Mouse (Mus musculus): Measurements from ENCODE around the gene Tacstd2. TPM values are rescaled to one million over a fixed set of nuclear protein-coding genes. Genes with fewer than 3 reads are reported as not detected.
"Not testable (repeated sequence)": the region's sequence is repeated elsewhere in the genome, so short reads cannot be mapped to it uniquely, and the experiment has no call there.

Tacstd2 gene
- 1 to 10 TPM; 1.6 to 2.5 TPM for total RNA-seq (2021)

- DNase-seq, result no peak
Observed at GRCm38 (mm10) chr6:67535777-67536054, at the start of gene Tacstd2. Gene Tacstd2 (minus strand): TSS chr6:67535796.

DNA sequence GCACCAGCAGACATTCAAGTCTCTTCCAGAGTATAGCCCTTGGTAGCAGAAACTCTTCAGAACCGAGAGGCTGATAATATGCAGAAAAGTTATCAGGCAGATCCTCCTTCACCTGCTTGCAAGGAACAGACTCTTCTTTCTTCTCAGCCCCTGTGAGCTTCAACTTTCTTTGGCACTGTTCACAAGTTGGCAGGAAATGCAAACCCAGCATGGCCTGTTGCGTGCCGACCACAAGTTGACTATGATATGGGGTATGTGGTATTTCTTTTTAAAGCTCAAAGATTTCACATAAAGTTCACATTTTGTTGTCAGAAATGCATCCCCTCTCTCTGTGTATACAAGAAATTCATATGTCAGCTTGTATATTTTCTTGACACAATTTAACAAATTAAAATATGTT, 30.7 kb upstream of the Tacstd2 start:
- DNase-seq, result no peak

- DNase-seq, result no peak
Observed at GRCm38 (mm10) chr6:67555376-67555775, 19.8 kb upstream of the Tacstd2 start.

DNA sequence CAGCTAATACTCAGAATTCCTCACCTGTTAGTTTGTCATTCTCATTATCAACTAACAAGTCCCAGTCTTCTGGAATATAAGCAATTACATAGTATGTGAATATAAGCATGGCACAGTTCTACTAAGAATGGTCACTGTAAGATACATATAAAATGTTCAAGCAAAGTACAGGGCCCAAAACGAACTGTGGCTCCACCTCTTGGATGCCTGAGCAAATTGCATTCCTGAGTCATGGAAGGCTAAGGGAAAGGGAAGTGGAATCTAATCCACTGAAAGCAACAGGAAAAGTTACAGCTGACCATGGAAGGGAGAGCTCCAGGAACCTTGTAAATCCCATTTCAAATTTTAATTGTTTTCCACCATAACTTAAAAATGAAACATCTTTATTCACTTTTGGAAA, 14.0 kb upstream of the Tacstd2 start:
- DNase-seq, result no peak

- DNase-seq, result no peak
Observed at GRCm38 (mm10) chr6:67535005-67535776, 405 bp downstream of the Tacstd2 start.

DNA sequence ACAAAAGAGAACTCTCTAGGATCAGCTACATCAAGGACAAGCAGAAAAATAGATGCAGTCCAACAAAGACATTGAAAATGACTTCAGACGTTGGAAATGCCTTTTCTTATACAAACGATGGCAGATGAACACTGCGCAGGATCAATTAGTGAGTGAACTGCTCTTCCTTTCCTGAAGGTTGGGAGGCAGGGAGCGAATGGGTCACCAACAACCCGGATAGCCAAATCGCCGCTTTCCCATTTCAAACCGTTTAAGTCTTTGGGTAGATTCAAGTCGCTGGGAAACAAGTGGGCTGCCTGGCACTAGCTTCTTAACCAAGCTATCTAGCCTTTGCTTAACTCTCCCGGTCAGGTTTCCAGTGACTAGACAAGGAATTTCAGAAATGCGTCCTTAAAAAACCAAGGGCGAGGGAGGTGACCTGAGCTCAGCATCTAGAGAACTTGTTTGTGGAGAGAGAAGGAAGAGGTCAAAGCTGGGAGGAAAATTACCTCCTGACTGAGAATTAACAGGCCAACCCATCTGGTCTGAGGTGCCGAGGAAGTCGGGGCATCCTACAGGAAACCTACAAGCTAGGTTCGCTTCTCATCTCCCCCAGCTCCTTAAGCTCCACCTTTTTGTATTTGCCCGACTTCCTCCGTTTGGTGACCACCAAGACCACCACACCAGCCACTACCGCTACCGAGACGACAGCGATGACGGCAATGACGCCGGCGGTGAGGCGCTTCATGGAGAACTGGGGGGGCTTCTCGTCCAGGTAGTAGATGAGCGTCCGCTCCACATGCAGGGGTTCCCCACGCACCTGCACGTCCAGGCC, 1.2 kb downstream of the Tacstd2 start:
- no peak for DNase-seq

DNA sequence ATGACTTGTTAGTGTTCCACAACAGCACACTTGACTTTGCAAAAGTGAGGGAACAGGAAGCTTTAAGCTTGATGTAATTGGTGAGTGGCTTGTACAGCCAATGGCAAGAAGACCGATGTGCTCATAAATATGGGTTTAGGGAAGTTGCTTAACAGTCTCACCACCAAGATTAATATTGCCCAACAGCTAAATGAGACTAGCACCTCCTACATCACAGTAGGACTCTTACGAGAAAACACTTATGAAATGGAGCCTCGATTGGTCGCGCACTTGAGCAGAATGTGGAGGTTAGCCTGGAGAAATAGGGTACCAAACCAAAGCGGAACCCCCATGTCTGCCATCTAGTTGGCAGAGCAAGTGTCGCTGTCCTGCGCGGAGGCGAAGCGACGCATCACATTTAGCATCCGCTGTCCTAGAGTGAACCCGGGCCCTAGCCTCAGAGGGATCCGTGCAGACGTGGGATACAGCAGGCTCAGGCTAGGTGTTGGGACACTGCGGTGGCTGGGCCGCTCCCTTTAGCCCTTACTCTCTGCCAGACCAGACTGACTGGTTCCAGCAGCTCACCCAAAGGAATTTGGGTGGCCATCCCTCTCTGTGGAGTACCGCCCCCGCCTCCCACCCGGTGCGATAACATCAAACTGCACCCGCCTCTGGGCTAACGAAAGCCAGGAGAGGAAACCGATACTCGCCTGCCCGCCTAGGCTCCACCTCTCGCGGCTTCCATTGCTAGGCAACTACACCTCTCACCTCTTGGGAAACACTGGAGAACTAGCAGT, 2.7 kb downstream of the Tacstd2 start:
- DNase-seq, result no peak

DNA sequence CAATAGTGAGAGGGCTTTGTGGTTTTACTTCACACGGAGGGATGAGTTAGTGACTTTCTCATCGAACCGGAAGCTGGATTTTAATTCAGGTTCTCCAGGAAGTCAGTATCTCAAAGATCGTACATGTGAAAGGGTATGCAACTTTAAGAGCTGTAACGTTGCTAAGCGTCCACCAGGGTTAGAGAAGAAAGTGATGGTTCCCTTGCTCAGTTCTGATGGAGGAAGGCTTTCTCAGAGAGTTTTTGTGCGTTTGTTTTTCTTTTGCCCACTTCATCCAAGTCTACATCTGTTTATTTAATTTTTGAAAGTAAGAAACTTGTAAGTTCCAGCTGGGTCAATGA, 3.8 kb downstream of the Tacstd2 start:
- no peak for DNase-seq

- no peak for DNase-seq
Observed at GRCm38 (mm10) chr6:67530992-67531821, 4.4 kb downstream of the Tacstd2 start.

DNA sequence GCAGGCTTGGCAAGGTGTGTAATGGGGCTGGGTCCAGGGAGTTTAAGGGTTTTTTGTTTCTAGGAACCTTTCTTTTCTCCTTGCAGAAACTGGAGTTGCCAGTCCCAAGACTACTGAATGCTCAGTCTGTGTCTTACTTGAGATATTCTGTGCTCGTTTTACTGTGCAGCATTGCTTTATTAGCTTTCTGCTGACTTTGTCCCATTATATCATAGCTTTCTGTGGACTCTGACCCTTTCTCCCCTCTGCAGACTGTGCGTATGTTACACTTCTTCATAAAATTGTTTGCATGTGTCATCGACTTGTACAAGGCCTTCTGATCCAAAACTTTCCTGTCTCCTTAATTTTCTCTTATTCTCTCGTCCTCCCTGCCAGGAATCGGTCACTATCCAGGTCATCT, 9.2 kb downstream of the Tacstd2 start:
- no peak for DNase-seq

GRCm38 (mm10) chr6:67510752-67511151, 24.8 kb downstream of the Tacstd2 start:
- no peak for DNase-seq

DNA sequence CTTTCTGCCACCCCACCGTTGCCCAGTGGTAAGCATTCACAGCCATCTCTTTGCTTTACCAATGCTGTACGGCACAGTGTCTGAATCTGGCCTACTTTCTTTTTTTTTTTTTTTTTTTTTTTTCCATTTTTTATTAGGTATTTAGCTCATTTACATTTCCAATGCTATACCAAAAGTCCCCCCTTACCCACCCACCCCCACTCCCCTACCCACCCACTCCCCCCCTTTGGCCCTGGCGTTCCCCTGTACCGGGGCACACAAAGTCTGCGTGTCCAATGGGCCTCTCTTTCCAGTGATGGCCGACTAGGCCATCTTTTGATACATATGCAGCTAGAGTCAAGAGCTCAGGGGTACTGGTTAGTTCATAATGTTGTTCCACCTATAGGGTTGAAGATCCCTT, 33.7 kb downstream of the Tacstd2 start:
- not testable (repeated sequence) for DNase-seq

GRCm38 (mm10) chr6:67491755-67492154, 43.8 kb downstream of the Tacstd2 start, which contains the start of gene Il23r:
Gene Il23r (minus strand): TSS chr6:67491855.
- DNase-seq, result no peak

Other genes with a start within 250 kb of the Tacstd2 start
- not detected for gene Il12rb2, start 159.6 kb downstream of the Tacstd2 start, total RNA-seq (2021)
- gene Il23r, start 43.9 kb downstream of the Tacstd2 start, total RNA-seq (2021), result not detected